Mouse (Mus musculus): ENCODE measurements around the gene Cdh1. TPM values are rescaled to one million over a fixed set of nuclear protein-coding genes. Genes with fewer than 3 reads are reported as not detected.

Gene Cdh1
- polyA plus RNA-seq, 1 experiment from 2014 or later, result 13.5 TPM

GRCm38 (mm10) chr8:106623954-106624353 is 20.8 kb downstream of the Cdh1 start:
- Histone ChIP-seq H3K9me3 (peaks cover 5% of the 10 kb centered on the region; the same call in 1 of the 2 replicates), H3K9ac (replicated peaks) (no peak overlapping the region), H3K4me1 (replicated peaks) (peaks cover 29% of the 10 kb centered on the region), H3K36me3 (no peaks in the 10 kb centered on the region), H3K4me2 (no peak overlapping the region), H3K4me3 (replicated peaks) (no peak overlapping the region), H3K27me3 (no peaks in the 10 kb centered on the region; the same call in 1 of the 2 replicates), H3K27ac (no peak overlapping the region)
- ATAC-seq (ENCODE audit: insufficient number of reproducible peaks, insufficient read depth, low FRiP score, low TSS enrichment, low read depth), result no peak

- Histone ChIP-seq H3K27me3 (no peaks in the 10 kb centered on the region; the same call in 1 of the 2 replicates), H3K4me1 (replicated peaks) (peaks cover 26% of the 10 kb centered on the region), H3K9ac (replicated peaks) (no peak overlapping the region), H3K27ac (no peak overlapping the region), H3K9me3 (peaks cover 5% of the 10 kb centered on the region; the same call in 1 of the 2 replicates), H3K36me3 (no peaks in the 10 kb centered on the region), H3K4me2 (no peak overlapping the region), H3K4me3 (replicated peaks) (no peak overlapping the region)
- ATAC-seq (ENCODE audit: insufficient number of reproducible peaks, insufficient read depth, low FRiP score, low TSS enrichment, low read depth), result no peak
- 79% methylated on average over 3 of the region's 3 CpGs for WGBS
Measured at GRCm38 (mm10) chr8:106624743-106625142, 21.6 kb downstream of the Cdh1 start.

- Histone ChIP-seq H3K9me3 (peaks cover 5% of the 10 kb centered on the region; the same call in 1 of the 2 replicates), H3K36me3 (no peaks in the 10 kb centered on the region), H3K27ac (no peak overlapping the region), H3K4me1 (replicated peaks) (peaks cover 18% of the 10 kb centered on the region), H3K9ac (replicated peaks) (no peak overlapping the region), H3K4me3 (replicated peaks) (no peak overlapping the region), H3K4me2 (no peak overlapping the region), H3K27me3 (no peaks in the 10 kb centered on the region; the same call in none of the 2 replicates)
- WGBS, result 66% methylated on average over 9 of the region's 9 CpGs
- no peak for ATAC-seq (ENCODE audit: insufficient number of reproducible peaks, insufficient read depth, low FRiP score, low TSS enrichment, low read depth)
Measured at GRCm38 (mm10) chr8:106626096-106626865, 23.1 kb downstream of the Cdh1 start.

GRCm38 (mm10) chr8:106628291-106628964 is 25.3 kb downstream of the Cdh1 start:
- Histone ChIP-seq H3K4me2 (no peak overlapping the region), H3K36me3 (no peaks in the 10 kb centered on the region), H3K4me3 (replicated peaks) (no peak overlapping the region), H3K9me3 (peaks cover 5% of the 10 kb centered on the region; the same call in 1 of the 2 replicates), H3K27me3 (peaks cover 2% of the 10 kb centered on the region), H3K9ac (replicated peaks) (no peak overlapping the region), H3K4me1 (replicated peaks) (peaks cover 14% of the 10 kb centered on the region), H3K27ac (no peak overlapping the region)
- 84% methylated on average over 11 of the region's 11 CpGs for WGBS
- no peak for ATAC-seq (ENCODE audit: insufficient number of reproducible peaks, insufficient read depth, low FRiP score, low TSS enrichment, low read depth)

- Histone ChIP-seq H3K27me3 (peaks cover 2% of the 10 kb centered on the region), H3K36me3 (no peaks in the 10 kb centered on the region), H3K4me1 (replicated peaks) (peaks cover 14% of the 10 kb centered on the region), H3K9ac (replicated peaks) (no peak overlapping the region), H3K9me3 (no peaks in the 10 kb centered on the region), H3K4me2 (no peak overlapping the region), H3K27ac (peak overlapping the region; percentile 51; the same call in 1 of the 2 replicates), H3K4me3 (replicated peaks) (no peak overlapping the region)
- 47% methylated on average over 5 of the region's 5 CpGs for WGBS
- ATAC-seq (ENCODE audit: insufficient number of reproducible peaks, insufficient read depth, low FRiP score, low TSS enrichment, low read depth), result no peak
Measured at GRCm38 (mm10) chr8:106629456-106629855, 26.3 kb downstream of the Cdh1 start.

- no peak overlapping the region for H3K27ac ChIP-seq
- ATAC-seq (ENCODE audit: insufficient number of reproducible peaks, insufficient read depth, low FRiP score, low TSS enrichment, low read depth), result no peak
- no peak overlapping the region for H3K4me3 ChIP-seq (replicated peaks)
- H3K4me1 ChIP-seq (replicated peaks), result peaks cover 14% of the 10 kb centered on the region
- H3K4me2 ChIP-seq, result no peak overlapping the region
- H3K36me3 ChIP-seq, result no peaks in the 10 kb centered on the region
- no peak overlapping the region for H3K9ac ChIP-seq (replicated peaks)
- H3K27me3 ChIP-seq, result peaks cover 2% of the 10 kb centered on the region
- no peaks in the 10 kb centered on the region for H3K9me3 ChIP-seq
- WGBS, result 53% methylated on average over 5 of the region's 5 CpGs
Measured at GRCm38 (mm10) chr8:106631904-106632303, 28.8 kb downstream of the Cdh1 start.

- no peak overlapping the region for H3K4me2 ChIP-seq
- H3K9me3 ChIP-seq, result no peaks in the 10 kb centered on the region
- H3K36me3 ChIP-seq, result no peaks in the 10 kb centered on the region
- peaks cover 14% of the 10 kb centered on the region for H3K4me1 ChIP-seq (replicated peaks)
- ATAC-seq (ENCODE audit: insufficient number of reproducible peaks, insufficient read depth, low FRiP score, low TSS enrichment, low read depth), result no peak
- H3K27ac ChIP-seq, result no peak overlapping the region
- H3K9ac ChIP-seq (replicated peaks), result no peak overlapping the region
- H3K4me3 ChIP-seq (replicated peaks), result no peak overlapping the region
- 26% methylated on average over 8 of the region's 8 CpGs for WGBS
- H3K27me3 ChIP-seq, result peaks cover 2% of the 10 kb centered on the region
Measured at GRCm38 (mm10) chr8:106632650-106633049, 29.5 kb downstream of the Cdh1 start.

- no peaks in the 10 kb centered on the region for H3K9me3 ChIP-seq
- no peaks in the 10 kb centered on the region for H3K36me3 ChIP-seq
- no peak overlapping the region for H3K9ac ChIP-seq (replicated peaks)
- 77% methylated on average over 17 of the region's 17 CpGs for WGBS
- peaks cover 2% of the 10 kb centered on the region for H3K27me3 ChIP-seq
- ATAC-seq (ENCODE audit: insufficient number of reproducible peaks, insufficient read depth, low FRiP score, low TSS enrichment, low read depth), result no peak
- peaks cover 14% of the 10 kb centered on the region for H3K4me1 ChIP-seq (replicated peaks)
- no peak overlapping the region for H3K4me3 ChIP-seq (replicated peaks)
- H3K4me2 ChIP-seq, result no peak overlapping the region
- H3K27ac ChIP-seq, result no peak overlapping the region
Measured at GRCm38 (mm10) chr8:106633361-106634158, 30.4 kb downstream of the Cdh1 start.

- H3K36me3 ChIP-seq, result no peaks in the 10 kb centered on the region
- H3K4me2 ChIP-seq, result no peak overlapping the region
- ATAC-seq (ENCODE audit: insufficient number of reproducible peaks, insufficient read depth, low FRiP score, low TSS enrichment, low read depth), result no peak
- H3K27me3 ChIP-seq, result peaks cover 2% of the 10 kb centered on the region
- H3K9ac ChIP-seq (replicated peaks), result no peak overlapping the region
- H3K27ac ChIP-seq, result no peak overlapping the region
- WGBS, result 39% methylated on average over 5 of the region's 5 CpGs
- no peaks in the 10 kb centered on the region for H3K9me3 ChIP-seq
- no peak overlapping the region for H3K4me3 ChIP-seq (replicated peaks)
- peaks cover 10% of the 10 kb centered on the region for H3K4me1 ChIP-seq (replicated peaks)
Measured at GRCm38 (mm10) chr8:106635284-106635683, 32.1 kb downstream of the Cdh1 start.

- no peaks in the 10 kb centered on the region for H3K9me3 ChIP-seq
- no peak overlapping the region for H3K9ac ChIP-seq (replicated peaks)
- WGBS, result 89% methylated on average over 4 of the region's 4 CpGs
- H3K4me2 ChIP-seq, result no peak overlapping the region
- peaks cover 9% of the 10 kb centered on the region for H3K4me1 ChIP-seq (replicated peaks)
- no peak for ATAC-seq (ENCODE audit: insufficient number of reproducible peaks, insufficient read depth, low FRiP score, low TSS enrichment, low read depth)
- H3K4me3 ChIP-seq (replicated peaks), result no peak overlapping the region
- peak overlapping the region; percentile 68 for H3K27ac ChIP-seq
- H3K27me3 ChIP-seq, result no peaks in the 10 kb centered on the region
- no peaks in the 10 kb centered on the region for H3K36me3 ChIP-seq
Measured at GRCm38 (mm10) chr8:106637446-106637845, 34.3 kb downstream of the Cdh1 start.

GRCm38 (mm10) chr8:106638768-106639295 is 35.7 kb downstream of the Cdh1 start:
- Histone ChIP-seq H3K9me3 (no peaks in the 10 kb centered on the region), H3K27ac (no peak overlapping the region; the same call in 1 of the 2 replicates), H3K27me3 (no peaks in the 10 kb centered on the region), H3K36me3 (no peaks in the 10 kb centered on the region), H3K4me1 (replicated peaks) (peaks cover 5% of the 10 kb centered on the region), H3K9ac (replicated peaks) (no peak overlapping the region), H3K4me3 (replicated peaks) (no peak overlapping the region), H3K4me2 (no peak overlapping the region)
- WGBS, result 70% methylated on average over 7 of the region's 7 CpGs
- no peak for ATAC-seq (ENCODE audit: insufficient number of reproducible peaks, insufficient read depth, low FRiP score, low TSS enrichment, low read depth)
